Mouse (Mus musculus) lung, embryonic 14.5 days (tissue): ENCODE measurements around the gene Epn2. TPM values are rescaled to one million over a fixed set of nuclear protein-coding genes. Genes with fewer than 3 reads are reported as not detected.
A peak's percentile ranks its signal among the peaks of the same experiment; 100 is the strongest.

Source experiments
- ATAC-seq: fragments of 200-750 bp; cut with Nextera tagmentation; 2 replicates; pipeline ENCODE4 v1.8.0; 2017; ENCODE audit warnings: mild to moderate bottlenecking, moderate TSS enrichment, moderate library complexity; ENCODE audit not compliant: insufficient read depth
- DNase-seq: peaks from one replicate; pipeline ENCODE4 v3.0.0-alpha.2; 2015
- H3K27ac ChIP-seq: fragments of 300-500 bp; sonication (generic); 2 replicates; pipeline ENCODE4 v1.5.1; 2014; ENCODE audit warnings: low read depth, mild to moderate bottlenecking, moderate library complexity
- H3K27me3 ChIP-seq: fragments of 300-500 bp; sonication (generic); 2 replicates; pipeline ENCODE4 v1.6.1; 2014; ENCODE audit warnings: low read length, control low read depth; ENCODE audit not compliant: insufficient read depth
- H3K36me3 ChIP-seq: fragments of 300-500 bp; sonication (generic); 2 replicates; pipeline ENCODE4 v1.6.1; 2014; ENCODE audit warnings: control low read depth; ENCODE audit not compliant: insufficient read depth
- H3K4me1 ChIP-seq: fragments of 300-500 bp; sonication (generic); 2 replicates; pipeline ENCODE4 v1.6.1; 2014; ENCODE audit warnings: antibody characterized with exemption, control low read depth; ENCODE audit not compliant: insufficient read depth
- H3K4me2 ChIP-seq: fragments of 300-500 bp; sonication (generic); 2 replicates; pipeline ENCODE4 v1.6.1; 2014; ENCODE audit warnings: mild to moderate bottlenecking
- H3K4me3 ChIP-seq: fragments of 300-500 bp; sonication (generic); 2 replicates; pipeline ENCODE4 v1.5.1; 2014; ENCODE audit warnings: low read depth, low read length
- H3K9ac ChIP-seq: fragments of 300-500 bp; sonication (generic); 2 replicates; pipeline ENCODE4 v1.6.1; 2014
- H3K9me3 ChIP-seq: fragments of 300-500 bp; sonication (generic); 2 replicates; pipeline ENCODE4 v1.6.1; 2016; ENCODE audit warnings: low read depth, low read length, control low read depth
- CTCF ChIP-seq: IDR thresholded peaks from 2 replicates; pipeline ENCODE4 v1.5.1; 2016; ENCODE audit warnings: antibody characterized with exemption, low read depth
- WGBS: fragments of 180-500 bp; shearing (Covaris S2); extraction: QIAGEN DNeasy Blood & Tissue Kit; methylation state at CpG from one replicate; pipeline ENCODE4 v1.1.7; 2014; 5-methylcytosine and 5-hydroxymethylcytosine counted together
- polyA plus RNA-seq: library from polyadenylated mRNA; unstranded; fragments of >200 nt; fragmentation: Nextera tagmentation; extraction: Ambion mirVana; gene quantifications from 2 replicates; pipeline ENCODE4 v1.2.1, GENCODE M21; 2014

The Epn2 gene
- polyA plus RNA-seq, 1 experiment from 2014 or later = 30.0 TPM

- Histone ChIP-seq H3K27ac (peak overlapping the region; percentile 88), H3K4me1 (0 out of 2 replicates have a peak, but pooled peaks cover 9% of the 10 kb centered on the region), H3K9ac (peak overlapping the region; percentile 78), H3K36me3 (peaks cover 42% of the 10 kb centered on the region), H3K4me2 (peak overlapping the region; percentile 82), H3K4me3 (peak overlapping the region; percentile 75), H3K9me3 (no peaks in the 10 kb centered on the region), H3K27me3 (no peaks in the 10 kb centered on the region)
- peak; percentile 56 for ATAC-seq
- WGBS = under 1% methylated on average over 50 of the region's 50 CpGs
- TF ChIP-seq CTCF = no peak
- peak; percentile 43 for DNase-seq
Measured at GRCm38 (mm10) chr11:61493525-61494128, 85.9 kb downstream of the Epn2 start.

DNA sequence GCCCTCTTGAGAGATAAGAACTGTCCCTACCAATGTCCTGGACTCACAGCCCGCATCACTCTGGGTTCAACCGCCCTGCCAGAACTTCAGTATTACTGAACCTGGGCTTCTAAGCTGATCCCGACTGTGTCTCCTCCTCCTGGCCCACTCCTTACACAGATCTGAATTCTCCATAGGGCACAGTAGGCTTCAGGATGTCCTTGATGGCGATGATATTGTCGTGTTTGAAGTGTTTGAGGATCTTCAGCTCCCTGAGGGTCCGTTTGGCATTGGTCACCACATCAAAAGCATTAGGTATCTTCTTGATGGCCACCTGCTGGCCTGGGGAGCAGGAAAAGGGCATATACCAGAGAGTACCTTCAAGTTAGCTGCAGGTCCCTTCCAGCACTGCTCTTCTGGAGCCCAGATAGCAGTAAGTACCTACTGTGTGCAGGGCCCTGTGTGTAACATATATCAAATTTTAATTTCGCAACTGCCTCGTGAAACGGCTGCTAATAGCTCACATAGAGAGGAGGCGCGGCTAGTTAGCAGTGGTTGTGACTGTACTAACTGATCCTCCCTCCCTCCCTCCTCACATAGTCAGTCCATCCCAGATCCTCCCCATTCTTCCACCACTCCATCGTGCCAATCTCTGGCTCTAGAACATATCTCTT, 86.6 kb downstream of the Epn2 start:
- 55% methylated on average over 12 of the region's 12 CpGs for WGBS
- DNase-seq = no peak
- Histone ChIP-seq H3K27ac (peak overlapping the region; percentile 88; the same call in 1 of the 2 replicates), H3K36me3 (peaks cover 50% of the 10 kb centered on the region), H3K27me3 (no peaks in the 10 kb centered on the region), H3K4me3 (peak overlapping the region; percentile 75), H3K9me3 (no peaks in the 10 kb centered on the region), H3K9ac (peak overlapping the region; percentile 78), H3K4me2 (peak overlapping the region; percentile 82), H3K4me1 (0 out of 2 replicates have a peak, but pooled peaks cover 11% of the 10 kb centered on the region)
- no peak for ATAC-seq
- TF ChIP-seq CTCF = no peak

DNA sequence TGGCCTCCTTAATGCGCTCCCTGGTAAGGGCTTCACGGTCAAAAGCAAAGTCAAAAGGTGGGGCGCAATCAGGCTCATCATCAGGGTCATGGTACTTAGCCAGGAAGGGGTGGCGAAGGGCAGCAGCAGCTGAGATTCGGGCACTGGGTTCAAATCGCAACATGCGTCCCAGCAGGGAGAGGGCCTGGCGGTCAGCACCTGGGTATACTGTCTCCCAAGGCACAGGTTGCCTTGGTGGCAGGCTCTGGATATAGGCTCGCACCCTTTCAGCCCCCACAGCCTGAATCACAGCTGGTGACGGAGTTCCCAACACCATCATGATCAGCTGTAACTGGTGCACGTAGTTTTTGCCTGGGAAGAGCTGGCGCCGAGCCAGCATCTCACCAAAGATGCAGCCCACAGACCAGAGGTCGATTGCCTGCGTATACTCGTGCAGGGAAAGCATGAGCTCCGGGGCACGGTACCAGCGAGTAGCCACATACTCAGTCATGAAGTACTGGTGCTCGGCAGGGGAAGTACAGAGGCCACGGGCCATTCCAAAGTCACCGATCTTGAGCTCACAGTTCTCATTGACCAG, 88.5 kb downstream of the Epn2 start:
- H3K4me1 ChIP-seq = peaks cover 15% of the 10 kb centered on the region; the same call in 1 of the 2 replicates
- H3K36me3 ChIP-seq = peaks cover 53% of the 10 kb centered on the region
- ATAC-seq = no peak
- DNase-seq = no peak
- no peaks in the 10 kb centered on the region for H3K9me3 ChIP-seq
- no peak overlapping the region for H3K4me2 ChIP-seq
- no peaks in the 10 kb centered on the region for H3K27me3 ChIP-seq
- no peak overlapping the region for H3K4me3 ChIP-seq
- 82% methylated on average over 22 of the region's 22 CpGs for WGBS
- no peak overlapping the region for H3K27ac ChIP-seq
- H3K9ac ChIP-seq = no peak overlapping the region
- TF ChIP-seq CTCF = no peak

GRCm38 (mm10) chr11:61489874-61490273, 89.6 kb downstream of the Epn2 start:
- peaks cover 13% of the 10 kb centered on the region; the same call in 1 of the 2 replicates for H3K4me1 ChIP-seq
- DNase-seq (no peak), ATAC-seq (no peak)
- H3K4me2 ChIP-seq = no peak overlapping the region
- peaks cover 53% of the 10 kb centered on the region for H3K36me3 ChIP-seq
- H3K4me3 ChIP-seq = no peak overlapping the region
- no peaks in the 10 kb centered on the region for H3K9me3 ChIP-seq
- TF ChIP-seq CTCF = 0 out of 2 replicates have a peak, but pooled peaks have one; percentile 5
- no peak overlapping the region for H3K27ac ChIP-seq
- no peak overlapping the region for H3K9ac ChIP-seq
- WGBS = 90% methylated on average over 8 of the region's 8 CpGs
- H3K27me3 ChIP-seq = no peaks in the 10 kb centered on the region

DNA sequence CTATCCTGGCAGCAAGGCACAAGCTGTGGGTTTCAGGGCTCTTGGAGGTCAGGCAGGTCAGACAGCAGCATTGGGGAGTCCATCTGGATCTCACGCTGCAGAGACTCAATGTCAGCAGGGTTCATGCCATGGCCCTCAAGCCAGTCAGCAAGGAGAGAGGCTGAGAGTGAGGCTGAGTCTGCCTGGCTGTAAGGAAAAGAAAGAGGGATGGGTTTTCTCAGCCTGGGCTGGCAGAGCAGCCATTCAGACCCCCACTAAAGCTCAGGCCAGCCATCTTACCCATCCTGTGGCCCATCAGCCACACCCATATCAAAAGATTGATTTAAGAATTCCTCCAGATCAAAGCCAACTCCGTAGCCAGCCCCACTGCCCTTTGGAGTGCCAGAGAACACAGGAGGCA, 90.4 kb downstream of the Epn2 start:
- Histone ChIP-seq H3K27ac (no peak overlapping the region; the same call in 1 of the 2 replicates), H3K4me2 (no peak overlapping the region), H3K9me3 (no peaks in the 10 kb centered on the region), H3K27me3 (no peaks in the 10 kb centered on the region), H3K36me3 (peaks cover 53% of the 10 kb centered on the region), H3K9ac (no peak overlapping the region), H3K4me3 (no peak overlapping the region), H3K4me1 (peaks cover 19% of the 10 kb centered on the region; the same call in 1 of the 2 replicates)
- no peak for TF ChIP-seq CTCF
- 64% methylated on average over 2 of the region's 2 CpGs for WGBS
- DNase-seq (no peak), ATAC-seq (no peak)

DNA sequence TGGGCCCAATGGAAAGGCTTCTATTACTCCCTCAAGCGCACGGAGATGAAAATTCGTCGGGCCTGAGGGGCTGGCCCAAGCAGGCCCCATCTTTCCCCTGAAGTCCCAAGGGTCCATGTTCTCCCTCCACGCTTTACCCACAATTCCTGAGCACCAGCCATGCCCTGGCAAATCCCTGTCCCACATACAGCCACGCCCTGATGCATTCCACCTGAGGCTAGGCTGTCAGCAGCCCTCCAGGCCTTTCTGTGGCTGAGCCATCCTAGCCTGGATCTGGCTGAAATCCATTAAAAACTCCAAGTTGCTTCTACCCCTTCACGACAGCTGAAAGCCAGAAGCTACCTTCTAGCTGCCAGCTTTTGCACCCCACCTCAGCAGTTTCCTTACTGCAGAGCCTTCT, 91.6 kb downstream of the Epn2 start:
- no peak for TF ChIP-seq CTCF
- peak overlapping the region; percentile 64 for H3K4me2 ChIP-seq
- peak overlapping the region; percentile 45; the same call in 1 of the 2 replicates for H3K4me3 ChIP-seq
- H3K9me3 ChIP-seq = no peaks in the 10 kb centered on the region
- ATAC-seq (no peak), DNase-seq (no peak)
- H3K27me3 ChIP-seq = no peaks in the 10 kb centered on the region
- peak overlapping the region; percentile 38; the same call in 1 of the 2 replicates for H3K27ac ChIP-seq
- H3K36me3 ChIP-seq = peaks cover 53% of the 10 kb centered on the region
- no peak overlapping the region for H3K9ac ChIP-seq
- H3K4me1 ChIP-seq = peaks cover 23% of the 10 kb centered on the region
- WGBS = 87% methylated on average over 7 of the region's 7 CpGs

DNA sequence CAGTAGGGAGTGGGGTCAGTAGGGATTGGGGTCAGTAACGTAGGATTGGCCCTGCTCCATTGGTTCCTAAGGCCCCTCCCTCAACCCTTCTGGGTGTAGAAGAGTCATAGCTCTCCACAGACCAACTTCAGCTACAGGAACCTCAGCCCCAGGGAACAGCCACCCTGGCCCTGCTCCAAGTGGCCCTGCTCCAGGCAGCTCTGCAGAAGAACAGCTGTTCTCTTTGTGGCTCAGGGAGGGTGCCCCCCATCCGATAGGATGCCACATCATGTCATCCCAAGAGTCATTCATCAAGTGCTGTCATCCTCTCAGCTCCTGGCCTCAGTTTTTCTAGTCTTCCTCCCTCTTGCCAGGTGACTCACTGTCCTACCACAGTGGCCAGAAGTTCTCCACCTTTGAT, 92.1 kb downstream of the Epn2 start:
- Histone ChIP-seq H3K27ac (peak overlapping the region; percentile 38), H3K9ac (peak overlapping the region; percentile 55; the same call in 1 of the 2 replicates), H3K27me3 (no peaks in the 10 kb centered on the region), H3K36me3 (peaks cover 49% of the 10 kb centered on the region), H3K4me2 (peak overlapping the region; percentile 64), H3K4me3 (peak overlapping the region; percentile 45), H3K9me3 (no peaks in the 10 kb centered on the region), H3K4me1 (peaks cover 19% of the 10 kb centered on the region)
- 33% methylated on average over 2 of the region's 2 CpGs for WGBS
- no peak for TF ChIP-seq CTCF
- no peak for ATAC-seq
- peak; percentile 90 for DNase-seq
